Mouse (Mus musculus) heart, embryonic 16.5 days (tissue): ENCODE measurements around the gene Tpra1. TPM values are rescaled to one million over a fixed set of nuclear protein-coding genes. Genes with fewer than 3 reads are reported as not detected.

Experiments used
- ATAC-seq: fragments of 200-750 bp; cut with Nextera tagmentation; replicated peaks from 2 replicates; pipeline ENCODE4 v1.8.0; 2017; ENCODE audit warnings: moderate number of reproducible peaks; ENCODE audit not compliant: insufficient read depth, low FRiP score; ENCODE audit errors: extremely low read depth
- H3K27ac ChIP-seq: fragments of 300-500 bp; sonication (generic); 2 replicates; pipeline ENCODE4 v1.5.1; 2014; ENCODE audit warnings: mild to moderate bottlenecking, low read length, control low read depth, moderate library complexity
- H3K27me3 ChIP-seq: fragments of 300-500 bp; sonication (generic); 2 replicates; pipeline ENCODE4 v1.6.1; 2014; ENCODE audit warnings: low read length, mixed read lengths; ENCODE audit not compliant: control insufficient read depth, insufficient read depth
- H3K36me3 ChIP-seq: fragments of 300-500 bp; sonication (generic); 2 replicates; pipeline ENCODE4 v1.6.1; 2014; ENCODE audit not compliant: control insufficient read depth, insufficient read depth
- H3K4me1 ChIP-seq: fragments of 300-500 bp; sonication (generic); 2 replicates; pipeline ENCODE4 v1.6.1; 2014; ENCODE audit warnings: low read length, mixed read lengths; ENCODE audit not compliant: control insufficient read depth, insufficient read depth
- H3K4me2 ChIP-seq: fragments of 300-500 bp; sonication (generic); 2 replicates; pipeline ENCODE4 v1.6.1; 2014; ENCODE audit warnings: low read depth, mild to moderate bottlenecking, control low read depth, low read length
- H3K4me3 ChIP-seq: fragments of 300-500 bp; sonication (generic); 2 replicates; pipeline ENCODE4 v1.5.1; 2014; ENCODE audit warnings: mild to moderate bottlenecking, control low read depth, low read length
- H3K9ac ChIP-seq: fragments of 300-500 bp; sonication (generic); 2 replicates; pipeline ENCODE4 v1.6.1; 2014; ENCODE audit warnings: low read length, control low read depth
- H3K9me3 ChIP-seq: fragments of 300-500 bp; sonication (generic); replicated peaks from 2 replicates; pipeline ENCODE4 v1.6.1; 2016; ENCODE audit warnings: low read length; ENCODE audit not compliant: control insufficient read depth
- WGBS: fragments of 180-500 bp; shearing (Covaris S2); extraction: QIAGEN DNeasy Blood & Tissue Kit; methylation state at CpG from one replicate; pipeline ENCODE4 v1.1.7; 2014; 5-methylcytosine and 5-hydroxymethylcytosine counted together
- polyA plus RNA-seq: library from polyadenylated mRNA; unstranded; fragments of >200 nt; fragmentation: Nextera tagmentation; extraction: Ambion mirVana; gene quantifications from 2 replicates; pipeline ENCODE4 v1.2.1, GENCODE M21; 2015

Tpra1 gene
- polyA plus RNA-seq, 1 experiment from 2014 or later: 58.0 TPM

GRCm38 (mm10) chr6:88885644-88886416 lies 16.2 kb upstream of the Tpra1 start:
- H3K4me2 ChIP-seq: no peak overlapping the region
- H3K4me1 ChIP-seq: no peaks in the 10 kb centered on the region
- H3K27ac ChIP-seq: no peak overlapping the region
- H3K4me3 ChIP-seq: no peak overlapping the region
- 94% methylated on average over 12 of the region's 12 CpGs for WGBS
- ATAC-seq: no peak
- H3K27me3 ChIP-seq: no peaks in the 10 kb centered on the region
- H3K9me3 ChIP-seq: no peaks in the 10 kb centered on the region
- H3K9ac ChIP-seq: no peak overlapping the region
- H3K36me3 ChIP-seq: peaks cover 66% of the 10 kb centered on the region

- peak; percentile 46 for ATAC-seq
- H3K27ac ChIP-seq: no peak overlapping the region
- no peaks in the 10 kb centered on the region for H3K4me1 ChIP-seq
- H3K9me3 ChIP-seq: no peaks in the 10 kb centered on the region
- no peak overlapping the region for H3K4me3 ChIP-seq
- H3K27me3 ChIP-seq: no peaks in the 10 kb centered on the region
- H3K4me2 ChIP-seq: no peak overlapping the region
- no peak overlapping the region for H3K9ac ChIP-seq
- peaks cover 73% of the 10 kb centered on the region for H3K36me3 ChIP-seq
- 78% methylated on average over 2 of the region's 2 CpGs for WGBS
Observed at GRCm38 (mm10) chr6:88886417-88886967, 15.6 kb upstream of the Tpra1 start.

- Histone ChIP-seq H3K36me3 (peaks cover 85% of the 10 kb centered on the region), H3K4me1 (no peaks in the 10 kb centered on the region), H3K9me3 (no peaks in the 10 kb centered on the region), H3K27me3 (no peaks in the 10 kb centered on the region), H3K4me2 (no peak overlapping the region), H3K9ac (no peak overlapping the region), H3K27ac (no peak overlapping the region), H3K4me3 (no peak overlapping the region)
- no peak for ATAC-seq
- 80% methylated on average over 13 of the region's 13 CpGs for WGBS
Observed at GRCm38 (mm10) chr6:88889410-88890042, 12.5 kb upstream of the Tpra1 start.

GRCm38 (mm10) chr6:88890832-88891231 lies 11.2 kb upstream of the Tpra1 start:
- no peaks in the 10 kb centered on the region for H3K27me3 ChIP-seq
- H3K9me3 ChIP-seq: no peaks in the 10 kb centered on the region
- ATAC-seq: no peak
- H3K4me1 ChIP-seq: 0 out of 2 replicates have a peak, but pooled peaks cover 3% of the 10 kb centered on the region
- no peak overlapping the region for H3K4me2 ChIP-seq
- H3K4me3 ChIP-seq: no peak overlapping the region
- no peak overlapping the region for H3K27ac ChIP-seq
- peaks cover 75% of the 10 kb centered on the region for H3K36me3 ChIP-seq
- no peak overlapping the region for H3K9ac ChIP-seq
- 87% methylated on average over 7 of the region's 7 CpGs for WGBS

- 50% methylated on average over 5 of the region's 5 CpGs for WGBS
- peaks cover 10% of the 10 kb centered on the region for H3K4me1 ChIP-seq
- no peak overlapping the region for H3K4me2 ChIP-seq
- H3K9ac ChIP-seq: no peak overlapping the region
- no peak overlapping the region for H3K4me3 ChIP-seq
- peaks cover 54% of the 10 kb centered on the region for H3K36me3 ChIP-seq
- H3K27me3 ChIP-seq: no peaks in the 10 kb centered on the region
- ATAC-seq: no peak
- H3K9me3 ChIP-seq: no peaks in the 10 kb centered on the region
- H3K27ac ChIP-seq: no peak overlapping the region
Observed at GRCm38 (mm10) chr6:88893559-88893958, 8.5 kb upstream of the Tpra1 start.

GRCm38 (mm10) chr6:88895943-88896342 lies 6.1 kb upstream of the Tpra1 start:
- no peak for ATAC-seq
- WGBS: 85% methylated on average over 6 of the region's 6 CpGs
- H3K27ac ChIP-seq: no peak overlapping the region
- peaks cover 32% of the 10 kb centered on the region for H3K36me3 ChIP-seq
- peaks cover 15% of the 10 kb centered on the region for H3K4me1 ChIP-seq
- no peaks in the 10 kb centered on the region for H3K9me3 ChIP-seq
- H3K4me3 ChIP-seq: no peak overlapping the region
- no peak overlapping the region for H3K4me2 ChIP-seq
- no peak overlapping the region for H3K9ac ChIP-seq
- no peaks in the 10 kb centered on the region for H3K27me3 ChIP-seq

DNA sequence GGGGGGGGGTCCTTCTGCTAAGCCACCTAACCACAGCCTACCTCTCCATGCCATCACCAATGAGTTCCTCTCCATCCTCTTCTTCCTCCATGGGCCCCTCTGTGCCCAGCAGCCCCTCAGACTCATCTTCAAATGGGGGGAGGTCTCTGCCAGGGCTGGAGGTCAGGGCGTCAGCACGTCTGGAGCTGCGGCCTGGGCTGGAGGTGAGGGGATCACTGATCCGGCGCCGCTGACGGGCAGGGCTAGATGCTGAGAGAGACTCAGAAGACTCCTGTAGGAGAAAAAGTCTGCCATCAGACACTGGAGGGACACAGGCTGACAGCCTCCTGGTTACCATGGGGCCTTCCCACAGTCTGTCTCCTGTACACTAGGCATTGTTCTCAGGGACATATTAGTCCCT lies 4.8 kb upstream of the Tpra1 start:
- H3K36me3 ChIP-seq: peaks cover 21% of the 10 kb centered on the region

DNA sequence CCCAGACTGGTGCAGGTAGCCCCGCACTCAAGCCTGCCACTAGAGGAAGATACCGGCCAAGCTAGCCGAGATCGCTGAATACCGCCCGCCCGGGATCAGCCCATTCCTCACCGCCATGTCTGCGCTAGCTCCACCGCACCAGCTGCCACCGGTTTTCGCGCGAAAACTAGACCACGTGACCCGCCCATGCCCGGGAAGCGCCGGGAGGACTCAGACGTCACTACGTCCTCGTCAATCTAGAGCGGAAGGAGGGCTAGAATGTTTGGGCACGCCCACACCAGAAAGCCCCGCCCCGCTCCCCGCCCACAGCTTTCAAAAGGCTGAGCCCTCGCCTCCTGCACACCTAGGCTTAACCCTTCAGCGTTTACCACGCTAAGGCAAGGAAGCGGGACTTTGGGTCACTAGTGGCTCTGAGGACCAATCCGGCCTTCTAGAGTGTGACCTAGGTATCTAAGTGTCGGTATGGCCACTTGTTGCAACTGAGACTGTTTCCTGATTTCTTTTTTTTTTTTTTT lies 3.5 kb upstream of the Tpra1 start, which contains the start of gene Mcm2:
Mcm2 (minus strand) TSS at position 247 of the 515 bp plus-strand sequence.
- 1% methylated on average over 33 of the region's 33 CpGs for WGBS
- peaks cover 29% of the 10 kb centered on the region for H3K4me1 ChIP-seq
- H3K9ac ChIP-seq: peak within 1 kb of the TSS; percentile 78

More for the DNA sequence above, 4.8 kb upstream of the Tpra1 start:
- Histone ChIP-seq H3K4me3 (peak overlapping the region; percentile 71), H3K27me3 (no peaks in the 10 kb centered on the region), H3K4me1 (peaks cover 21% of the 10 kb centered on the region), H3K9me3 (no peaks in the 10 kb centered on the region), H3K9ac (peak overlapping the region; percentile 1), H3K27ac (no peak overlapping the region), H3K4me2 (peak overlapping the region; percentile 83)
- ATAC-seq: no peak
- WGBS: 69% methylated on average over 7 of the region's 7 CpGs

GRCm38 (mm10) chr6:88899086-88899485 lies 3.0 kb upstream of the Tpra1 start:
- peak overlapping the region; percentile 83 for H3K4me2 ChIP-seq
- H3K9ac ChIP-seq: peak overlapping the region; percentile 58
- peak overlapping the region; percentile 71 for H3K4me3 ChIP-seq
- no peaks in the 10 kb centered on the region for H3K27me3 ChIP-seq
- no peaks in the 10 kb centered on the region for H3K9me3 ChIP-seq
- H3K36me3 ChIP-seq: peaks cover 7% of the 10 kb centered on the region
- peaks cover 32% of the 10 kb centered on the region for H3K4me1 ChIP-seq
- 63% methylated on average over 4 of the region's 4 CpGs for WGBS
- ATAC-seq: no peak
- no peak overlapping the region for H3K27ac ChIP-seq

More for the DNA sequence above, 3.5 kb upstream of the Tpra1 start, which contains the start of gene Mcm2:
- Histone ChIP-seq H3K4me2 (peak within 1 kb of the TSS; percentile 83), H3K4me3 (peak within 1 kb of the TSS; percentile 71), H3K27me3 (no peaks in the 10 kb centered on the region), H3K9me3 (no peaks in the 10 kb centered on the region), H3K27ac (peak within 1 kb of the TSS; percentile 63), H3K36me3 (peaks cover 8% of the 10 kb centered on the region)
- ATAC-seq: peak; percentile 77
